ENCODE assay signal across 18 mouse cellular contexts in the genomic region with DNA sequence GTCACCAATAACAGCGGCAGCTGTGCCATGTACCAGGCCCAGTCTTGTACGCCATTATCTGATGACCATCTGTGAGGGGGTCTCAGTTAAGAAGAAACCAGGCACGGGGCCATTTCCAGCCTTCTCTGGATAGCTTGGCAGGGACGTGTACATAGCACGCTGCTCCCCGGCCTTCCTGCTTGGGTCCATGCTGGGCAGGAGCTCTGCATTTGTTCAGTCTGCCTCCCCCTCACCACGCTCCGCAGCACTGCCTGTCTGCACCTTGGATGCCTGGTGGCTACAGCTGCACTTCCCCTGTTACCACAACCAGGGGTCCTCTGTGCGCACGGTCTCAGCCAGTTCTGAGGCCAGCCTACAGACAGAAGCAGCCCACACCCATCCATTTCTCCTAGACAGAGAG.
DNase-seq lines count a peak whose midpoint lies in the region; ATAC-seq lines count a peak whose summit lies in the region.
"Had no signal": no experiment of that assay in that cellular context is flagged by ENCODE, and none has a peak within 500 bp of the region (broad histone marks: within the 10 kb centered on the region; RNA-seq: fewer than 3 reads in every experiment).

No protein-coding gene starts in this region.

- H3K4me3 ChIP-seq in neural tube, embryonic 11.5 days (ENCODE audit: low read depth, low read length) = no peak overlapping the region
- H3K4me3 ChIP-seq: heart, embryonic 10.5 days; myocyte had no signal

- H3K4me1 ChIP-seq in neural tube, embryonic 11.5 days (ENCODE audit: control insufficient read depth, insufficient read depth, low read length) = no peaks in the 10 kb centered on the region

- 83% methylated on average over 10 of the region's 10 CpGs for WGBS in neural tube, embryonic 11.5 days

- H3K27ac ChIP-seq in neural tube, embryonic 11.5 days (ENCODE audit: low read depth, low read length) = no peak overlapping the region
- H3K27ac ChIP-seq: heart, embryonic 10.5 days had no signal

- H3K4me2 ChIP-seq in neural tube, embryonic 11.5 days (ENCODE audit: low read depth) = no peak overlapping the region
- H3K4me2 ChIP-seq: lung, embryonic 14.5 days had no signal

- H3K9ac ChIP-seq in neural tube, embryonic 11.5 days (ENCODE audit: low read length) = no peak overlapping the region
- H3K9ac ChIP-seq: lung, embryonic 14.5 days had no signal

- no peaks in the 10 kb centered on the region; the same call in 1 of the 2 replicates for H3K27me3 ChIP-seq in neural tube, embryonic 11.5 days (ENCODE audit: control insufficient read depth, insufficient read depth, low read length)

- peak; percentile 34; the same call in 1 of the 2 replicates for ATAC-seq in frontal cortex, adult (ENCODE audit: low TSS enrichment)
- no peak for ATAC-seq in neural tube, embryonic 11.5 days (ENCODE audit: insufficient read depth, low FRiP score, low TSS enrichment)
- ATAC-seq: intestine, embryonic 16.5 days; Patski had no signal

- H3K9me3 ChIP-seq in neural tube, embryonic 11.5 days (ENCODE audit: control insufficient read depth, low read length) = no peaks in the 10 kb centered on the region
- H3K9me3 ChIP-seq: heart, embryonic 10.5 days had no signal

- no peak for DNase-seq in frontal cortex, adult 2 months (ENCODE audit: extremely low spot score in 1 of 2, low spot score in 1 of 2)
- peak; percentile 8 to 26 for DNase-seq in kidney, postnatal 4 days
- DNase-seq in kidney, postnatal 10 days = no peak
- peak; percentile 9 for DNase-seq in neural tube, embryonic 11.5 days (ENCODE audit: low spot score)
- DNase-seq in neural tube, embryonic 10.5 days (ENCODE audit: extremely low spot score, low spot score) = no peak
- DNase-seq in thymus, postnatal 25 days = no peak
- DNase-seq: B cell, adult 2 months; cerebellum, adult 11 months; gastrocnemius, postnatal 36 days; heart, postnatal 14 days; lung, embryonic 14.5 days; right cerebral cortex, postnatal 14 days; thymus, postnatal 36 days had no signal

- H3K36me3 ChIP-seq in neural tube, embryonic 11.5 days (ENCODE audit: control insufficient read depth, insufficient read depth, low read length) = no peaks in the 10 kb centered on the region
- H3K36me3 ChIP-seq: heart, embryonic 10.5 days had no signal

Comparison
In these comparisons a context has a peak if more than half of its experiments do, and no peak if none do; other contexts are left out.
1. DNase-seq: peak in kidney, postnatal 4 days (2 of 2) and neural tube, embryonic 11.5 days (single experiment); none in frontal cortex, adult 2 months (0 of 2), kidney, postnatal 10 days (single experiment), neural tube, embryonic 10.5 days (single experiment) and thymus, postnatal 25 days (single experiment).